Mouse (Mus musculus) brain, embryonic 18.5 days (tissue): Measurements from ENCODE around the gene Drosha.
"Not testable (repeated sequence)": the region's sequence is repeated elsewhere in the genome, so short reads cannot be mapped to it uniquely, and the experiment has no call there.

Experiments used
- DNase-seq: peaks from one replicate; pipeline ENCODE4 v3.0.0-alpha.2; 2012; ENCODE audit warnings: low read depth, low spot score

The Drosha gene

DNA sequence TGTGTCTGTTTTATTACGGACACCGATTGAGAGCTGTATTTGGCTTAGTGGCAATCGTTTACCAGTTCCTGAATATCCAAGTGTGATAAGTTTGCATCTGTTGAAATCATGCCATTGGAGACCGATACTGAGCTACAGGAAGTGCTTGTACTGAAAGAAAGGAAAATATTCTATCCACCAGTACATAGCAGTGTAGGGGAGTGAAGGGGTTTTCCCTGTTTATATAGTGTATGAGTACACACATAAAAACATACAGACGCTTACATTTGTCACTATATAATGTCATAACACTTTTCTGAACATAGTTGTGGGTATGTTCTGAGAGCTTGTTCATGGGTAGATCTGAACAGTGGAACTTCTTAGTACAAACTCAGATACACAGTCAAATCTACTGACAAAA lies 106.9 kb downstream of the Drosha start:
- DNase-seq: no peak

DNA sequence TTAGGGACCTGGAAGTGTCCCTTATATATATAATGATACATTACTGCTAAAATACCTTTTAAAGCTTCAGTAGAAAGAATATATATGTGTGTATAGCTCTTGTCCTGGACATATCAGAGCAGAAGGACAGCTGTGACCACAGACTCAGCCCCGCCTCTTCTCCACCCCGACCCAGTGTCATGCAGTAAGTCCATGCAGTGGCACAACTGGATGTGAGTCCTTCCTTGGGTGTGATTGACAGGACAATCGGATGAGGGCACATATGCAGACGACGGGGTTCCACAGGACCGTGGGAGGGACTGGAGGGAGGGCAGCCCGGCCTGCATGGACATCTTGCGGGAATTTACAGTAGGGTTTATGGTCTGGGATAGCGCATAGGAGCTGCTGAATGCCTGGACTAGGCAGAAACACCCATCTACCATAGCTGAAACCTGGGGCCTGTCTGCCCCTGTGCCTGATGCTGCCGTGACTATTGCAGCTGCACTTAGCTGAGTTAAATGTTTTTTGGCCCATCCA lies 111.7 kb downstream of the Drosha start:
- DNase-seq: no peak

DNA sequence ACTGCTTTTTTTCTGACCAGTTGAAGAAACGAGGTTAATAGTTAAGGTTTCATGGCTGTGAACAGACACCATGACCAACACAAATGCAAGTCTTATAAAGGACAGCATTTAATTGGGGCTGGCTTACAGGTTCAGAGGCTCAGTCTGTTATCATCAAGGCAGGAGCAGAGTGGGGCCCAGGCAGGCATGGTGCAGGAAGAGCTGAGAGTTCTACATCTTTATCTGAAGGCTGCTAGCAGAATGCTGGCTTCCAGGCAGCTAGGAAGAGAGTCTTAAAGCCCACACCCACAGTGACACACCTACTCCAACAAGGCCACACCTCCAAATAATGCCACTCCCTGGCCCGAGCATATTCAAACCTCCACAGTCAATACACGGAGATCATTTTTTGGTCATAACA lies 112.7 kb downstream of the Drosha start:
- not testable (repeated sequence) for DNase-seq

DNA sequence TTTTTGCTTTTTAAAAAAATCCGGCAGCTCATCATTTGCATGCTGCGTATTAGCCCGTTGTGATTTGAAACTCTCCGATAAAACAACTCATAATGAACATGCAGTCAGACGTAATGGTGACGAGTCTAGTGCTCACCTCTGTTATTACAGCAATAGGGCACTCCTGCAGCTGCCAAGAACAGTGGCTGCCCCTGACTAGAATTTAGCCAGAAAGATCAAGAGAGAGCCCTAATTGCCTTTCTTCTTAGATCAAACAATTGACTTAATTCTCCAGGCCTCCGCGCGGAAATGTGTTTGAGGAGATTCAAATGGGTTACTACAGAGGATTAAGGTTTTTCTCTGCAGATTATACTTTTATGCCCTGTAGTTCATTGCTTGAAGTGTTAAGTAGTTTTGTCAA lies 116.5 kb downstream of the Drosha start:
- DNase-seq: no peak

DNA sequence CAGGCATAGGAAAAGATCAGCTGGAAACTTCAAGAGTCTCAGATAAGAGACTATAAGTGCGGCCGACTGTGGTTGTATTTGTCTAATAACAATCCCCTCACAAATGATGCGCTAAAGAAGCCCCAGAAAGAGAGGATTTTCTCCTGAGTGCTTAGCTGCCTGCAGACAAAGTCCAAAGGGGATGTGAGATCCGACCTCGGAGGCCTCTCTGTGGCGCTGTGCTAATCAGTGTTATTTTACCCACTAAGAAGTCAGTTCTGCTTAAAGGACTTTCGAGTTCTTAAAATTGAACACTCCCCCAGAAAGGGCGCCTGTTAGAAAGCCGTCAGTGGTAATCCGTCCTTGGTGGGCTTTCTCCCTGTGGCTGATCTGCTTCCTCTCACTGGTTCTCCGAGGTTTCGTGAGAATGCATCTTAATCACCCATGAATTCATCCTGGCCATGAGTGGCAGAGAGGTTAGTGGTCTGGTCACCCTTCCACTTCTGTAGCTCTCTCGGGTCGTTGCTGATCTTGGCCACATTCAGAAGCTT lies 117.1 kb downstream of the Drosha start:
- no peak for DNase-seq

GRCm38 (mm10) chr15:12942424-12942823 lies 117.8 kb downstream of the Drosha start:
- no peak for DNase-seq

- DNase-seq: no peak
Measured at GRCm38 (mm10) chr15:12958051-12958450, 133.4 kb downstream of the Drosha start.

GRCm38 (mm10) chr15:12962179-12962578 lies 137.6 kb downstream of the Drosha start:
- DNase-seq: no peak

- DNase-seq: no peak
Measured at GRCm38 (mm10) chr15:12965209-12965608, 140.6 kb downstream of the Drosha start.

DNA sequence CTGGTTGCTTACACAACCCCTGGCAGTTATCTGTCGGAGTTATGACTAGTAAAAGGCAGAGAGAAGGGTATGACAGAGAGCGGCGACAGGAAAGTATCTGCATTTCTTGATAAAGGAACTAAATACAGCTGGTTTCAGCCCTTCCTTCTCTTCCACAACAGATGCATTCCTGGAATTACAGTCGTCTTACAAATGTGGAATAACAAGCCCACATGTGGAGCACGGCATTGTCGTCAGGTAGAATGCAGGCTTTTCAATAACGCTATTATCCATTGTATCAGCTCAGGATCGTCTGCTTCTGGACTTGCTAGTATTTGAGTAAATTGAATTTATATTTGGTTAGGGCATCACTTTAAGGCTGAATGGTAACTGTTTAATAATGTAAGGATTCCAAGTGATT lies 144.2 kb downstream of the Drosha start:
- DNase-seq: no peak

DNA sequence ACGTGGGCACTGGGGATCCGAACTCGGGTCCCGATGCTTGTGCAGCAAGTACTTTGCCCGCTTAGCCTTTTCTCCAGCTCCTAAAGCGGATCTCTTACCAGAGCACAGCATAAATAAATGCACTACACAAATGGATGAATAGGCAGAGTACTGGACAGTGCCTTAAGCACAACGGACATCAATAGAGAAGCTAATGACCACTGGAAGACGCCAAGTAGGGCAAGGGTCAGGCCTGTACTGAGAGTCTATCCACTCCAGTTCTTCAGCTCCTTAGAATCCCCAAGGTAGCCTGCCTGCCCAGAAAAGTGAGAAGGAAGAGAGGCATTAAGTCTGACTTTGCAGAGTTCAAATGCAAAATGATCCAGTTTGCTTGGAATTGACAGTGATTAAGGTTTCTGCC lies 147.8 kb downstream of the Drosha start:
- DNase-seq: no peak
